Mouse (Mus musculus): ENCODE results near the gene Arfgap2.
A peak's percentile ranks its signal among the peaks of the same experiment; 100 is the strongest.

The Arfgap2 gene

GRCm38 (mm10) chr2:91263692-91264660 lies 798 bp upstream of the Arfgap2 start:
- DNase-seq = no peak

DNA sequence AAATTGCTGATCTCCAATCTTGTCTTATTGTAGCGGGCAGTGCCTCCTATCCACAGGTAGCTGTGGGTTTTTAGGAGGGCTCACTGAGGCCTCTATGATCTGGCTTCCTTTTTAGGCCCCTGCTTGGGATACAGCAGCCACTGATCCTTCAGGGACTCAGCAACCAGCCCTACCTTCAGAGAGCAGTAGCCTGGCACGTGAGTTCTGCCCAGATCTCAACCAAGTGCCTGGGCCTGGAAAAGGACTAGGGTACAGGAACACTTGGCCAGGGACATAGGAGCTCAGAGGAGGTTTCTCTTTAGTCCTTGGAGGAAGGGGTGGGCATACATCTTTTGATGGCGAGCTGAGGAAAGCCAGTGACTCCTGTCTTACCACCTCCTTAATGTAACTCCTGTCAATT lies 3.3 kb downstream of the Arfgap2 start:
- DNase-seq = no peak

DNA sequence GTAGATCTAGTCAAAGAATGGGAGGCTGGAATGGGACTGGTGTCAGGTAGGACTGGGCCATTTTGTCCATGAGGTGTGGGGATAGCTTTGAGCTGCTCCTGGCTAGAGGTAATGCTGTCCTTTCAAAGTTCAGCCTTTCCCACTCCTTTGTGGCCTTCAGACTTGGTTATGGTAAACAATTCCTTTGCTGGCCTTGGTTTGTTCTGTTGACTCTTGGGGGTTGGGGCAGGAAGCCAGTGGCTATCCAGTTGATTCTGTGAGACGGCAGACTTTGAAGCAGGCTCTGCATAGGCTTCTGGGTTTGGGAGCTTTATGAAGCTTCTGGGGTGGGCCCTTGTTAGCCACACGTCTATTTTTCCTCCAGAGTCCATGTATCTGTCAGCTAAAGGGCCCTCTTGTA lies 3.9 kb downstream of the Arfgap2 start:
- no peak for DNase-seq

DNA sequence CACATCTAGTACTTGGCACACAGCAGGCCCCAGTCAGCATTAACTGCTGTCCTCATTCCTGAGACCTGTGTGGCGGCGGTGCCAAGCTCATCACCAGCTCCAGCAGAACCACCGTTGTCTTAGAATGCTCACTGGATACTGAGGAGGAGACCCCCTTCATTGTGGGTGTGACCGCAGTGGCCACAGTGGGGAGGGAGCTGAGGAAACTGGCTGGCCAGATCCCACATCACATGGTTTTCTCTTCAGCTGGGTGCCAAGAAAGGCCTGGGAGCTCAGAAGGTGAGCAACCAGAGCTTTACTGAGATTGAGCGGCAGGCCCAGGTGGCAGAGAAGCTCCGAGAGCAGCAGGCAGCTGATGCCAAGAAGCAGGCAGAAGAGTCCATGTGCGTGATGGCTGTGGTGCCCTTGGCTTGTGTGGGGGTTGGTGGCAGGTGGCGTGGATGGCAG lies 4.9 kb downstream of the Arfgap2 start:
- no peak for DNase-seq

- peak; percentile 74 for DNase-seq
Measured at GRCm38 (mm10) chr2:91278749-91279371, 14.1 kb downstream of the Arfgap2 start.

DNA sequence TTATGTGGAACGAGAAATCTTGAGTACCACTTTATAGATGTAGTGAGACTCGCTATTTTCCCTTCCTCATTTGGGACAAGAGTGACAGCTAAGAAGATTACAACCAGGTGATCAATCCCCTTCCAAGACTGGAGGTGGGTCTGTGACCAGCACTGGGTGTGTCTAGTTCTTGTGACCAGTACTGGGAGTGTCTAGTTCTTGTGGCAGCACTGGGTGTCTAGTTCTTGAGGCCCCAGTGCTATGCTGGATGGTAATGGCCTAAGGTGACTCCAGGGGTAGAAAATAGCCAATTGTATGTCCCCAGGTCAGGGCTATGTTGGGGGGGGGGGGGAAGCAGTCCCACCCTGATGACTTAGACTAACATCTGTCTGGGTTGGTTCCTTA lies 14.6 kb downstream of the Arfgap2 start:
- no peak for DNase-seq

DNA sequence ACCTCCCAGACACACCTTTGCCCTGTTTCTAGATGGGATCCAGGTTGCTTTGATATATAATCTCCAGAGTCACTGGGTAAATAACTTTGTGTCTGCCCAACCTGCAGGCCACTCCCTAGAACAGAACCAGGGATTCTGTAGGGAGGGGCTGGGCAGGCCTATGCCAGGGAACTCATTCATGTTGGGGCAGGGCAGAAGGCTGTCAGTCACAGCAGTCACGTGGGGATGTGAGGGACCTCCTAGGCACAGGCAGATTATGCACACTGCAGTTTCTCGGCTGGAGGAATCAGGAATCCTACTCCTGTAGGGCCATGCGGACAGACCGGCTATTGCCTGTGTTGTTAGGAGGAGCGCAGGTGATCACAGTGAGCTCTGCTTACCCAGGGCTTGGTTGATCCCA lies 16.6 kb downstream of the Arfgap2 start:
- DNase-seq = no peak

GRCm38 (mm10) chr2:91283972-91284371 lies 19.2 kb downstream of the Arfgap2 start:
- DNase-seq = no peak

DNA sequence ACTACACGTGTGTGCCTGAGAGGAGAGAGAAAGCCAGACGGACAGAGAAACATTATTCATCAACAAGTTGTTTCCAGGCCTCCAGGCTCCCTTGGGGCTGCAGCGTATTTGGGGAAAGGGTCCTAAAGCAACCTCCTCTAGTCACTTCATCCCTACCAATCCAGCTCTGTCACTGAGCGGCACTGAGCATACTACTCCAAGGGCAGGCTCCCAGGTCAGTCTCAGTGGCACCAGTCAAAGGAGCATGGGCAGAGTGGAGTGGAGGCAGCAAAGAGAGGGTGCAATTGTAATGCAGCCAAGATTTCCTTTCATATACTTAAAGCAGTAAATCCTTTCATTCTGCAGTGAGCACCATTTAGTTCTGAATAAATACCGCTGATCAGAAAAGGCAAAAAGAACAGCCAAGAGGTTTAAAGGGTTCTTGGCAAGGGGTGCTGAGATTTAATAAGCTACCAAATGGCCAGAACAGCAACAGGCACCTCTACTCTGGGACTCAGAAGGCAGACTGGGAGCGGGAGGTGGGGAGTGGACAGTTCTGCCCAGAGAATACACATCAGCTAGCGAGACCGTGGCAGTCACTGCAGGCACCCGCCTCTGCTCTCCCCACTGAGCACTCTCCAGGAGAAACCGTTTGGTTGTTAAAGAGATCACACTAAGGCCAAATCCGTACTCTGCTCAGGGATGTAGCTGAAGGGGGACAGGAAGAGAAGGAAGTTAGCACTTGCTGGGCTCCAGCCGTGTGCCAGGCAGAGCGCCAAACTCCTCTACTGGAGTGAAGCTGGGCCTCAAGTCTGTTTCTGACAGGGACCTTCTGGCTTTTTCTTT lies 19.8 kb downstream of the Arfgap2 start:
- DNase-seq = peak; percentile 62

- DNase-seq = peak; percentile 91
Measured at GRCm38 (mm10) chr2:91285885-91286505, 21.2 kb downstream of the Arfgap2 start.

DNA sequence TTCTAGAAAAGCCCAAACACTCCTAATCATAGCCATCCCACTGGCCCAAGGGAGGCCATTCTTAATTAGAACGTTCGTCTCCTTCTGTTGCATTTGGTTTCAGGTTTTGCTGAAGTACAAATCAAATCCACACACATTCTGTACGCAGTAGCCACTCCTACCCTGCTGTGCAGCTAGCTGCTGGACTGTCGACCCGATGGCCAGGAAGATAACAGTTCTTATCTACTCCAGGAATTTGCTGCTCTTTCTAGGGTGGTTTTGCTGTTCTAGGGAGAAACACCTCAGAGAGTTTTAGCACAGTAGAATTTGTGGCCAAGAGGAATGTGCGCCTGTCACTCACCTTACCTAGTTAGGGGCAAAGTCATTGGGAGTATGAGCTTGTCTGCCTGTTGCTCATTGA lies 22.8 kb downstream of the Arfgap2 start:
- DNase-seq = no peak

DNA sequence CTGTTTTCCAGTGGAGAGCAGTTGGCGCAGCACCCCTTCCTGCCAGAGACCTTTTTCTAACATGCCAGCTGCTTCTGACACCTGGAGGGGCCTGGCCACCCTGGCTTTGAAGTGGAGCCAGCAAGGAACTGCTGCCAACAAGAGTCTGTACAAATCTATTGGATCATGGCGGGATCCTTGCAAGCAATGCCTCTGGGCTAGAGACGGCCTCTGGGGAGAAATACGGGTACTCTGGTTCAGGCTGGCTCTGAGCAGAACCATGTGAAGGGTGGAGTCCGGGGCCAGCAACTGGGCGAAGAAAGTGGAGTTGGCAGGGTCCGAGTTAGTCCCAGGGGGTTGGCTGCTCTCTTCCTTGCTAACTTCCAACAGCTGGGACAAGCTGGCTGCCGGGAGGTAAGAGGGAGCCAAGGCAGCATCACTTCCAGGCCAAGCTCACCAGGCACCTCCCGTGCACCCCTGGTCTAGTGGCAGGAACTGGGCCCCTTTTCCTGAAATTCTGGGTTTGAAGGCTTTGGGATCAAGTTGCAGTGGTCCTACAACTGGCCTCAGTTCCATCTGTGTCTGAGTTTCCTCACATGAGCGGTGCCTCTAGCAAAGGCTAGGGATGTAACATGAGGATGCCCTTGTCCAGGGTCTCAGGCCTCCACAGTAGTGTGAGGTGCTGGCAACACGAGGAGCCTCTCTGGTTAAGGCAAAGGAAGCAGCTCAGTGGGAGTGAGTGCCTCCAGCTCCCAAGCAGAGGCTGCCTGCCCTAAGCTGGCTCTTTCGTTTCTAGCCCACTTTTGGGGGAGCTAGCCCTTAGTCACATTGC lies 26.6 kb downstream of the Arfgap2 start:
- peak; percentile 64 for DNase-seq

DNA sequence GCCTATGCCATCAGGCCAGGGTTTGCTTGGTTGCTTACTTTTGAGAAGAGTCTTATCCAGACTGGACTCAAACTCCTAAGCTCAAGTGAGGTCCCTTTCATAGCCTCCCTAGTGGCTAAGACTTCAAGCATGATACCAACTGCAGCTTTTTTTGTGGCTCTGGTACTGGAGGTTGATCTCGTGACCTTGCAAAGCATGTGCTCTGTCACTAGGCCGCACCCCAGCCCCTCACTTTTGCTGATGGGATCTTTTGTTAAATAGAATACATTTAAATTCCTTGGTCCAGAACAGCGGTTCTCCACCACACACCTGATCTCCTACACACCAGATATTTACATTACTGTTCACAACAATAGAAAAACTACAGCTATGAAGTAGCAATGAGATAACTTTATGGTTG lies 29.5 kb downstream of the Arfgap2 start:
- no peak for DNase-seq

- DNase-seq = no peak
Measured at GRCm38 (mm10) chr2:91295895-91296294, 31.1 kb downstream of the Arfgap2 start.

GRCm38 (mm10) chr2:91299156-91299555 lies 34.4 kb downstream of the Arfgap2 start:
- DNase-seq = peak; percentile 22

DNA sequence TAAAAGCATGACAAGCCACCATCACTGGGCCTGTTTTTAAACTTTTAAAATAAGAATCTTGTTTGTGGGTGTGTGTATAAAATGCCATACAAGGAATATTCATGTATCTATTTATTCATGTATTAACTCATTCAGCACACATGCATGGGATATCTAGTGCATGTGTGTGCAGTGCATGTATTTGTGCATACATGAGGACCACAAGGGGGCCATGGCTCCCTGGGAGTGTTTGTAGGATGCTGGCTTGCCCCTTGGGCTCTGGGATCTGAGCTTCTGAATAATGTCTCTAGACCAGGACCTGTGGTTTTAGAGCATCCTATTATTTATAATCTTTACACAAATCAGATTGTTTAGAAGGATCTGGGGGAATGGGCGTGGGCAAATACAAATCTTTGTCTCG lies 36.0 kb downstream of the Arfgap2 start:
- DNase-seq = no peak

GRCm38 (mm10) chr2:91301836-91302235 lies 37.1 kb downstream of the Arfgap2 start:
- no peak for DNase-seq

GRCm38 (mm10) chr2:91302845-91303244 lies 38.1 kb downstream of the Arfgap2 start:
- no peak for DNase-seq

DNA sequence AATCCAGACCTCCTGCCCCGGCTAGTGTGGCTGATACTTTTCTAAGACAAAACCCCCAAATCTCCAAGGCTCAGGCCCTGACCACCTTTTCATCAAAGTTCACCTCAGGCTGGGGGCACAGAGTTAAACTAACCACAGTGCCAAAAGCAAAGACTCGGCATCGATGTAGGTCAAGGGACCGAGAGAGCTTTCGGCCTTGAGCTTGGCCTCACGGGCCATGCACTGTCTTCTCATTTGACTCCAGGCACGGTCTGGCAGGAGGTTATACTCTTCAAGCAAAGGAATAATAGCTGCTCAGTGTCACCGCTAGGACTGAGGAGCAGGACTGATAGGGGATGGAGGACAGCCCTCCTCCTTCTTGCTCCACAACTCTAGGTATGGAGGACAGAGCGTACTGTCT lies 41.2 kb downstream of the Arfgap2 start:
- DNase-seq = no peak

DNA sequence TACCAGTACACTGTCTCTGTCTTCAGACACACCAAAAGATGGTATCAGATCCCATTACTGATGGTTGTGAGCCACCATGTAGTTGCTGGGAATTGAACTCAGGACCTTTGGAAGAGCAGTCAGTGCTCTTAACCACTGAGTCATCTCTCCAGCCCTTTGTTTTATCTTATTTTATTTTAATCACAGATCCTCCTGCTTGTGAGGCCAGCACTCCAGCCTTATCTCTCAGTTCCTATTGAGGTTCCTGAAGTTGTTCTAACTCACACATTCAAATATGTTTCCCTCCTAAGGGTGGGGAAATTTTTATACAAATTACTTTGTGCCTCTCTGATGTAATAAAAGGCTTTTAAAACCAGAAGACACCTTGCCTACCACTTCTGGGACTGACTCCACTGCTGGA lies 41.8 kb downstream of the Arfgap2 start:
- no peak for DNase-seq

DNA sequence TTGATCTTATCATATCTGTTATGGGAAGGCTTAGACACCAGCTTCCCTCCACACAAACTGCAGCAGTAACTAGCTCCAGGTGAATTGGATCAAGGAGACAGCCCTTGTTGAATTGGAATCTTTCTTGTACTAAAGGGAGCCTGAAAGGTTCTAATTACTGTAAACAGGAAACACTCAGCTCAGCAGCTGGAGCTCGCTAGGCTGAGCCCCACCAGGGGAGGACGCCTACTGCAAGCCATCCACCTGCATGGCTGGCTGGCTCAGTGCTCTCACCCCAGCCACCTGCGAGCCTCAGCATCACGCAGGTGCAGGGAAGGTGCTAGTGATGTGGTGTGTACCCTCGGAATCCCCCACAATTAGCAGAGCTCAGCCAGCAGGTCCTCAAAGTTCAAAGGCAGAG lies 43.9 kb downstream of the Arfgap2 start:
- DNase-seq = no peak

GRCm38 (mm10) chr2:91309546-91309945 lies 44.8 kb downstream of the Arfgap2 start:
- no peak for DNase-seq
